Mouse (Mus musculus): ENCODE data around the gene Rpl11.
"Not testable (repeated sequence)": the region's sequence is repeated elsewhere in the genome, so short reads cannot be mapped to it uniquely, and the experiment has no call there.

Rpl11 gene

GRCm38 (mm10) chr4:135980223-135980622 is 73.0 kb downstream of the Rpl11 start:
- not testable (repeated sequence) for DNase-seq (ENCODE audit: low spot score)

All from ovary, postnatal 36 days (tissue).